7 mouse cellular contexts compared by ENCODE assay signal in the genomic region with DNA sequence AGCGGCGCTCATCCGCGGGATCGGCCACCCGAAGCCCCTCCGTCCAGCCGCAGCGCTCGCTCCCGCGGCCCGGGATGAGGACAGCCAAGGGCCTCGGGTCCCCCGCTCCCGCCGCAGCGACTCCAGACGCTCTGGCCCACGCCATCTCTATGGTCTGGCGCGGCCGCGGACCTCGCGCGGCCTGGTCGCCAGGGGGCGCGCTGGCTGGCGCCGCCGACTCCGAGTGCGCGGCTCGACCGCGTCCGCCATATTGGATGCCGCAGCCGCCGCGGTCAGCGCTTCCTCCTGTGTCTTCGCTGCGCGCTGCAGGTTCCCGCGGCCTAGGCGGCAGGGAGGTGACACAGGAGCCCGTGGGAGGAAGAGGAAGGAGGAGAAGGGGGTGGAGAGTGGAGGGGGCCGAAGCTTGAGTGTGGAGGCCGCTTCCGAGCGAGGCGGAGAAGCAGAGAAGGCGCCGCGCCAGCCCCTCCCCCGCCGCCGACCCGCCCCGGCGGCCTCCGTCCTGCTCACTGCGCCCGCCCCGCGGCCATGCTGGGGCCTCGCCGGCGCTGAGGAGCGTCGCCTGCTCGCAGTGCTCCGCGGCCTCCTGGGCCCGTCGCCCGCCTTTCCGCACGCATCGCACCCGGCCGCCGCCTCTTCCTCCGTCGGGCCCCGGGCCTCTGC. TPM values are rescaled to one million over a fixed set of nuclear protein-coding genes. Genes with fewer than 3 reads are reported as not detected.
DNase-seq lines count a peak whose midpoint lies in the region; ATAC-seq and TF ChIP-seq lines count a peak whose summit lies in the region.

A gene (plus strand): TSS at position 253 of the 660 bp plus-strand sequence.

- no peak; the same call in 1 of the 2 replicates for TF ChIP-seq POLR2A in small intestine, adult 2 months (IDR thresholded peaks at IDR 0.05; ENCODE audit: low read depth, low read length)

- H3K4me2 ChIP-seq in intestine, postnatal 0 days (replicated peaks; ENCODE audit: low read depth) = peak within 1 kb of the TSS; percentile 84
- peak within 1 kb of the TSS; percentile 71 for H3K4me2 ChIP-seq in midbrain, embryonic 12.5 days (replicated peaks)

- H3K9me3 ChIP-seq in intestine, postnatal 0 days (ENCODE audit: control insufficient read depth) = no peaks in the 10 kb centered on the region
- H3K9me3 ChIP-seq in midbrain, embryonic 12.5 days = no peaks in the 10 kb centered on the region

- 0 out of 2 replicates have a peak, but pooled peaks cover 3% of the 10 kb centered on the region for H3K4me1 ChIP-seq in intestine, postnatal 0 days (replicated peaks; ENCODE audit: control insufficient read depth, insufficient read depth, low read length)
- H3K4me1 ChIP-seq in midbrain, embryonic 12.5 days = peaks cover 26% of the 10 kb centered on the region
- H3K4me1 ChIP-seq in small intestine, adult 2 months (ENCODE audit: control insufficient read depth, insufficient read depth, insufficient read length, low read length) = peaks cover 3% of the 10 kb centered on the region; the same call in 1 of the 2 replicates

- under 1% methylated on average over 80 of the region's 91 CpGs for WGBS in intestine, postnatal 0 days
- under 1% methylated on average over 85 of the region's 91 CpGs for WGBS in midbrain, embryonic 12.5 days
- WGBS in small intestine, adult 2 months = 1% methylated on average over 85 of the region's 91 CpGs

- peak; percentile 83 for TF ChIP-seq CTCF in intestine, postnatal 0 days (IDR thresholded peaks at IDR 0.05; ENCODE audit: low read depth)
- TF ChIP-seq CTCF in small intestine, adult 2 months (IDR thresholded peaks at IDR 0.05; ENCODE audit: extremely low read depth, insufficient read length, insufficient replicate concordance, low read depth, low read length) = peak; percentile 71

- no peaks in the 10 kb centered on the region for H3K36me3 ChIP-seq in intestine, postnatal 0 days (ENCODE audit: control insufficient read depth, insufficient read depth)
- no peaks in the 10 kb centered on the region for H3K36me3 ChIP-seq in midbrain, embryonic 12.5 days
- H3K36me3 ChIP-seq in small intestine, adult 2 months (ENCODE audit: control insufficient read depth, insufficient read depth, low read length) = no peaks in the 10 kb centered on the region; the same call in 1 of the 2 replicates

- H3K9ac ChIP-seq in intestine, postnatal 0 days (ENCODE audit: low read depth, low read length) = peak within 1 kb of the TSS; percentile 97
- peak within 1 kb of the TSS; percentile 99 for H3K9ac ChIP-seq in midbrain, embryonic 12.5 days (replicated peaks)

- intact Hi-C loops in left cerebral cortex, postnatal 4 days (cut with DNase I) = no loop called here

- H3K27me3 ChIP-seq in intestine, postnatal 0 days (replicated peaks; ENCODE audit: control insufficient read depth, insufficient read depth, low read length) = no peaks in the 10 kb centered on the region
- no peaks in the 10 kb centered on the region for H3K27me3 ChIP-seq in midbrain, embryonic 12.5 days
- H3K27me3 ChIP-seq in small intestine, adult 2 months (ENCODE audit: control insufficient read depth, insufficient read depth, low read length) = no peaks in the 10 kb centered on the region

- peak within 1 kb of the TSS; percentile 90 for H3K4me3 ChIP-seq in intestine, postnatal 0 days (ENCODE audit: low read depth, low read length)
- H3K4me3 ChIP-seq in midbrain, embryonic 12.5 days = peak within 1 kb of the TSS; percentile 99
- H3K4me3 ChIP-seq in small intestine, adult 2 months (ENCODE audit: low read depth, low read length) = peak within 1 kb of the TSS; percentile 79

- DNase-seq in adrenal gland, adult 2 months = peak; percentile 97
- DNase-seq in embryo, embryonic 11.5 days (ENCODE audit: low read depth, low spot score) = peak; percentile 85
- peak; percentile 87 to 92 for DNase-seq in gastrocnemius, postnatal 4 days (ENCODE audit: low spot score in 2 of 2)
- DNase-seq in left cerebral cortex, postnatal 4 days = peak; percentile 93

- ATAC-seq in intestine, postnatal 0 days = peak; percentile 95
- peak; percentile 97 for ATAC-seq in midbrain, embryonic 12.5 days (ENCODE audit: low FRiP score, low read depth)

- peak within 1 kb of the TSS; percentile 96 for H3K27ac ChIP-seq in intestine, postnatal 0 days (ENCODE audit: low read depth, low read length)
- peak within 1 kb of the TSS; percentile 99 for H3K27ac ChIP-seq in midbrain, embryonic 12.5 days (replicated peaks)
- H3K27ac ChIP-seq in small intestine, adult 2 months (ENCODE audit: insufficient read depth, low read depth, low read length) = peak within 1 kb of the TSS; percentile 98

RNA-seq across cellular contexts. Expression of the gene that starts here (rescaled TPM):
- 10 to 100 TPM; 37.0 to 46.6 TPM for total RNA-seq in adrenal gland, adult 2 months (2021)
- polyA plus RNA-seq in adrenal gland, adult 2 months (2012; rRNA removed) = 23.6 and 30.4 TPM in 2 replicates
- 10 to 100 TPM; 42.4 to 47.1 TPM for total RNA-seq in gastrocnemius, postnatal 4 days (2021)
- 8.3 and 9.4 TPM in 2 replicates for polyA plus RNA-seq in intestine, postnatal 0 days (2015; fragmentation: Nextera tagmentation; extraction: Ambion mirVana)
- total RNA-seq in left cerebral cortex, postnatal 4 days (2021) = 10 to 100 TPM; 71.8 to 73.7 TPM
- polyA plus RNA-seq in midbrain, embryonic 12.5 days (2016; fragmentation: Nextera tagmentation; extraction: Ambion mirVana) = 28.0 and 30.5 TPM in 2 replicates
- 6.8 and 12.6 TPM in 2 replicates for polyA plus RNA-seq in small intestine, adult 2 months (2012; rRNA removed)

Comparison
In these comparisons a context has a peak if more than half of its experiments do, and no peak if none do; other contexts are left out.
1. Peak in every context shown above with its lines: DNase-seq, ATAC-seq, H3K4me3 ChIP-seq and H3K27ac ChIP-seq.